ENCODE assay signal across 7 mouse cellular contexts in genomic region chr5:145084822-145085221, GRCm38 (mm10). TPM values are rescaled to one million over a fixed set of nuclear protein-coding genes. Genes with fewer than 3 reads are reported as not detected.
DNase-seq lines count a peak whose midpoint lies in the region; ATAC-seq lines count a peak whose summit lies in the region.

No protein-coding gene starts in this region.

- H3K9ac ChIP-seq in forebrain, embryonic 16.5 days (replicated peaks; ENCODE audit: low read depth, low read length) = peak overlapping the region; percentile 95
- H3K9ac ChIP-seq in liver, embryonic 13.5 days = peak overlapping the region; percentile 93

- H3K27me3 ChIP-seq in megakaryocyte, embryonic 14.5 days (replicated peaks) = no peaks in the 10 kb centered on the region
- no peaks in the 10 kb centered on the region for H3K27me3 ChIP-seq in forebrain, embryonic 16.5 days (replicated peaks; ENCODE audit: control insufficient read depth, insufficient read depth, low read length)
- H3K27me3 ChIP-seq in liver, embryonic 13.5 days = 0 out of 2 replicates have a peak, but pooled peaks cover 3% of the 10 kb centered on the region

- H3K4me2 ChIP-seq in forebrain, embryonic 16.5 days (ENCODE audit: low read length) = peak overlapping the region; percentile 90
- H3K4me2 ChIP-seq in liver, embryonic 13.5 days = peak overlapping the region; percentile 91

- H3K4me1 ChIP-seq in megakaryocyte, embryonic 14.5 days = peaks cover 74% of the 10 kb centered on the region
- H3K4me1 ChIP-seq in forebrain, embryonic 16.5 days (replicated peaks; ENCODE audit: control insufficient read depth, insufficient read depth, low read length) = peaks cover 10% of the 10 kb centered on the region
- H3K4me1 ChIP-seq in liver, embryonic 13.5 days (replicated peaks) = peaks cover 21% of the 10 kb centered on the region

- H3K4me3 ChIP-seq in megakaryocyte, embryonic 14.5 days (replicated peaks) = peak overlapping the region; percentile 97
- peak overlapping the region; percentile 96 for H3K4me3 ChIP-seq in forebrain, embryonic 16.5 days (replicated peaks; ENCODE audit: low read length)
- peak overlapping the region; percentile 89 for H3K4me3 ChIP-seq in liver, embryonic 13.5 days (replicated peaks)

- H3K9me3 ChIP-seq in megakaryocyte, embryonic 14.5 days = no peaks in the 10 kb centered on the region
- no peaks in the 10 kb centered on the region for H3K9me3 ChIP-seq in forebrain, embryonic 16.5 days (ENCODE audit: control insufficient read depth, low read length)
- H3K9me3 ChIP-seq in liver, embryonic 13.5 days (replicated peaks) = no peaks in the 10 kb centered on the region

- no peak overlapping the region for H3K27ac ChIP-seq in forebrain, embryonic 16.5 days (ENCODE audit: low read length)
- H3K27ac ChIP-seq in liver, embryonic 13.5 days = no peak overlapping the region

- WGBS in forebrain, embryonic 16.5 days = 74% methylated on average over 2 of the region's 2 CpGs
- WGBS in liver, embryonic 13.5 days (ENCODE audit: insufficient replicate concordance) = 20% methylated on average over 2 of the region's 2 CpGs

- no peak for DNase-seq in liver, embryonic 13.5 days
- no peak for DNase-seq in adrenal gland, adult 18-20 months (ENCODE audit: low spot score in 2 of 2)
- no peak for DNase-seq in embryo, embryonic 10.5 days (ENCODE audit: low spot score)

- peaks cover 34% of the 10 kb centered on the region for H3K36me3 ChIP-seq in megakaryocyte, embryonic 14.5 days (replicated peaks; ENCODE audit: low read length)
- H3K36me3 ChIP-seq in forebrain, embryonic 16.5 days (ENCODE audit: control insufficient read depth, insufficient read depth) = no peaks in the 10 kb centered on the region
- peaks cover 15% of the 10 kb centered on the region for H3K36me3 ChIP-seq in liver, embryonic 13.5 days

- no peak for ATAC-seq in megakaryocyte, adult 5-6 weeks (ENCODE audit: poor library complexity, severe bottlenecking)
- ATAC-seq in forebrain, embryonic 16.5 days = no peak
- no peak for ATAC-seq in liver, embryonic 13.5 days (ENCODE audit: low read depth)
- no peak for ATAC-seq in megakaryocyte progenitor cell, adult 5-6 weeks (replicated peaks; ENCODE audit: poor library complexity)

RNA-seq across cellular contexts. Expression of gene Kpna7, which starts 1.0 kb away (rescaled TPM):
- not detected in 2 replicates for polyA plus RNA-seq in megakaryocyte, embryonic 14.5 days (2012; ENCODE audit: insufficient read depth, low replicate concordance)
- not detected in 2 replicates for total RNA-seq in megakaryocyte, adult 5-6 weeks (2015)
- total RNA-seq in megakaryocyte, adult 5-6 weeks (2017) = not detected in 2 replicates
- not detected in 2 replicates for polyA plus RNA-seq in forebrain, embryonic 16.5 days (2015; fragmentation: Nextera tagmentation; extraction: Ambion mirVana)
- 0.05 and 0.06 TPM in 2 replicates for polyA plus RNA-seq in liver, embryonic 13.5 days (2015; fragmentation: Nextera tagmentation; extraction: Ambion mirVana)
- not detected for total RNA-seq in adrenal gland, adult 18-20 months (2021)
- total RNA-seq in megakaryocyte progenitor cell, adult 5-6 weeks (2015) = not detected in 2 replicates
- total RNA-seq in megakaryocyte progenitor cell, adult 5-6 weeks (2017) = not detected in 2 replicates

RNA-seq across cellular contexts. Expression of gene Arpc1a, which starts 1.2 kb away (rescaled TPM):
- polyA plus RNA-seq in megakaryocyte, embryonic 14.5 days (2012; ENCODE audit: insufficient read depth, low replicate concordance) = 25.4 and 41.5 TPM in 2 replicates
- 98.2 and 102 TPM in 2 replicates for total RNA-seq in megakaryocyte, adult 5-6 weeks (2015)
- 65.2 and 77.0 TPM in 2 replicates for total RNA-seq in megakaryocyte, adult 5-6 weeks (2017)
- 247 and 259 TPM in 2 replicates for polyA plus RNA-seq in forebrain, embryonic 16.5 days (2015; fragmentation: Nextera tagmentation; extraction: Ambion mirVana)
- 65.3 and 65.8 TPM in 2 replicates for polyA plus RNA-seq in liver, embryonic 13.5 days (2015; fragmentation: Nextera tagmentation; extraction: Ambion mirVana)
- 100 to 1,000 TPM; 131 to 134 TPM for total RNA-seq in adrenal gland, adult 18-20 months (2021)
- total RNA-seq in megakaryocyte progenitor cell, adult 5-6 weeks (2015) = 72.3 and 79.9 TPM in 2 replicates
- total RNA-seq in megakaryocyte progenitor cell, adult 5-6 weeks (2017) = 47.7 and 51.2 TPM in 2 replicates

RNA-seq across cellular contexts. Expression of gene Arpc1b, which starts 29.2 kb away (rescaled TPM):
- polyA plus RNA-seq in megakaryocyte, embryonic 14.5 days (2012; ENCODE audit: insufficient read depth, low replicate concordance) = 1,949 and 2,538 TPM in 2 replicates
- total RNA-seq in megakaryocyte, adult 5-6 weeks (2015) = 361 and 425 TPM in 2 replicates
- 297 and 318 TPM in 2 replicates for total RNA-seq in megakaryocyte, adult 5-6 weeks (2017)
- 62.2 and 63.7 TPM in 2 replicates for polyA plus RNA-seq in forebrain, embryonic 16.5 days (2015; fragmentation: Nextera tagmentation; extraction: Ambion mirVana)
- polyA plus RNA-seq in liver, embryonic 13.5 days (2015; fragmentation: Nextera tagmentation; extraction: Ambion mirVana) = 158 and 163 TPM in 2 replicates
- 100 to 1,000 TPM; 210 to 225 TPM for total RNA-seq in adrenal gland, adult 18-20 months (2021)
- total RNA-seq in megakaryocyte progenitor cell, adult 5-6 weeks (2015) = 252 and 253 TPM in 2 replicates
- total RNA-seq in megakaryocyte progenitor cell, adult 5-6 weeks (2017) = 169 and 205 TPM in 2 replicates

RNA-seq across cellular contexts. Expression of gene 1700018F24Rik, which starts 42.0 kb away (rescaled TPM):
- polyA plus RNA-seq in megakaryocyte, embryonic 14.5 days (2012; ENCODE audit: insufficient read depth, low replicate concordance) = not detected in 2 replicates
- not detected in 2 replicates for total RNA-seq in megakaryocyte, adult 5-6 weeks (2015)
- not detected in 2 replicates for total RNA-seq in megakaryocyte, adult 5-6 weeks (2017)
- not detected in 2 replicates for polyA plus RNA-seq in forebrain, embryonic 16.5 days (2015; fragmentation: Nextera tagmentation; extraction: Ambion mirVana)
- not detected in 2 replicates for polyA plus RNA-seq in liver, embryonic 13.5 days (2015; fragmentation: Nextera tagmentation; extraction: Ambion mirVana)
- total RNA-seq in adrenal gland, adult 18-20 months (2021) = not detected
- not detected in 2 replicates for total RNA-seq in megakaryocyte progenitor cell, adult 5-6 weeks (2015)
- total RNA-seq in megakaryocyte progenitor cell, adult 5-6 weeks (2017) = not detected in 2 replicates

RNA-seq across cellular contexts. Expression of gene Gm4871, which starts 52.3 kb away (rescaled TPM):
- 1.6 TPM in 1 of 2 replicates, not detected in the other for polyA plus RNA-seq in megakaryocyte, embryonic 14.5 days (2012; ENCODE audit: insufficient read depth, low replicate concordance)
- not detected in 2 replicates for total RNA-seq in megakaryocyte, adult 5-6 weeks (2015)
- not detected in 2 replicates for total RNA-seq in megakaryocyte, adult 5-6 weeks (2017)
- polyA plus RNA-seq in forebrain, embryonic 16.5 days (2015; fragmentation: Nextera tagmentation; extraction: Ambion mirVana) = not detected in 2 replicates
- polyA plus RNA-seq in liver, embryonic 13.5 days (2015; fragmentation: Nextera tagmentation; extraction: Ambion mirVana) = not detected in 2 replicates
- total RNA-seq in adrenal gland, adult 18-20 months (2021) = not detected
- not detected in 2 replicates for total RNA-seq in megakaryocyte progenitor cell, adult 5-6 weeks (2015)
- not detected in 2 replicates for total RNA-seq in megakaryocyte progenitor cell, adult 5-6 weeks (2017)
